Mouse (Mus musculus) frontal cortex, postnatal 10 days (tissue): ENCODE data around the gene Vmn2r8.
"Not testable (repeated sequence)": the region's sequence is repeated elsewhere in the genome, so short reads cannot be mapped to it uniquely, and the experiment has no call there.

Source experiments
- DNase-seq, 2 experiments: peaks; one replicate each; pipeline ENCODE4 v3.0.0; 2022; ENCODE audit warnings: low spot score in 2 of 2, mixed read lengths in 1 of 2

Gene Vmn2r8

GRCm38 (mm10) chr5:108808750-108809149, at the start of gene Vmn2r8:
Gene Vmn2r8 (minus strand): TSS chr5:108808850.
- not testable (repeated sequence) for DNase-seq

- not testable (repeated sequence) for DNase-seq
Observed at GRCm38 (mm10) chr5:108852501-108852900, 43.9 kb upstream of the Vmn2r8 start, which contains the start of gene Vmn2r9. Gene Vmn2r9 (minus strand): TSS chr5:108852601.

GRCm38 (mm10) chr5:108849466-108849865, 40.8 kb upstream of the Vmn2r8 start:
- DNase-seq: no peak

- DNase-seq: no peak
Observed at GRCm38 (mm10) chr5:108836156-108836555, 27.5 kb upstream of the Vmn2r8 start.

GRCm38 (mm10) chr5:108823276-108823675, 14.6 kb upstream of the Vmn2r8 start:
- peak in 1 of 2 experiments; percentile 3 for DNase-seq

- DNase-seq: no peak
Observed at GRCm38 (mm10) chr5:108803646-108804045, 5.0 kb downstream of the Vmn2r8 start.

GRCm38 (mm10) chr5:108795263-108795662, 13.4 kb downstream of the Vmn2r8 start, which contains the start of gene Tmed11:
Gene Tmed11 (minus strand): TSS chr5:108795363.
- DNase-seq: not testable (repeated sequence)

- DNase-seq: not testable (repeated sequence)
Observed at GRCm38 (mm10) chr5:108790385-108790784, 18.3 kb downstream of the Vmn2r8 start.

GRCm38 (mm10) chr5:108774630-108775306, 33.9 kb downstream of the Vmn2r8 start, which contains the start of gene Rnf212:
Gene Rnf212 (minus strand): TSS chr5:108774982.
- DNase-seq: no peak

- no peak for DNase-seq
Observed at GRCm38 (mm10) chr5:108760002-108760401, 48.6 kb downstream of the Vmn2r8 start.

- DNase-seq: peak; percentile 5 to 12
Observed at GRCm38 (mm10) chr5:108758396-108758795, 50.3 kb downstream of the Vmn2r8 start.

- not testable (repeated sequence) for DNase-seq
Observed at GRCm38 (mm10) chr5:108751258-108751657, 57.4 kb downstream of the Vmn2r8 start.

- DNase-seq: no peak
Observed at GRCm38 (mm10) chr5:108750328-108751210, 58.1 kb downstream of the Vmn2r8 start.

- no peak for DNase-seq
Observed at GRCm38 (mm10) chr5:108744629-108745028, 64.0 kb downstream of the Vmn2r8 start.

- no peak for DNase-seq
Observed at GRCm38 (mm10) chr5:108743856-108744255, 64.8 kb downstream of the Vmn2r8 start.

- DNase-seq: no peak
Observed at GRCm38 (mm10) chr5:108742596-108742995, 66.1 kb downstream of the Vmn2r8 start.

- no peak for DNase-seq
Observed at GRCm38 (mm10) chr5:108741844-108742243, 66.8 kb downstream of the Vmn2r8 start.
